Mouse (Mus musculus) ES-CJ7 (cell line): ENCODE measurements around the gene 1700020A23Rik.

Source experiments
- DNase-seq: peaks from one replicate; pipeline ENCODE4 v3.0.0; 2011; ENCODE audit warnings: low read depth, low spot score

1700020A23Rik gene

GRCm38 (mm10) chr2:130450434-130450796 is 45.4 kb downstream of the 1700020A23Rik start:
- no peak for DNase-seq

GRCm38 (mm10) chr2:130451086-130451726 is 46.1 kb downstream of the 1700020A23Rik start:
- no peak for DNase-seq

- DNase-seq = no peak
Measured at GRCm38 (mm10) chr2:130451727-130452090, 46.6 kb downstream of the 1700020A23Rik start.

- no peak for DNase-seq
Measured at GRCm38 (mm10) chr2:130452266-130452665, 47.2 kb downstream of the 1700020A23Rik start.

DNA sequence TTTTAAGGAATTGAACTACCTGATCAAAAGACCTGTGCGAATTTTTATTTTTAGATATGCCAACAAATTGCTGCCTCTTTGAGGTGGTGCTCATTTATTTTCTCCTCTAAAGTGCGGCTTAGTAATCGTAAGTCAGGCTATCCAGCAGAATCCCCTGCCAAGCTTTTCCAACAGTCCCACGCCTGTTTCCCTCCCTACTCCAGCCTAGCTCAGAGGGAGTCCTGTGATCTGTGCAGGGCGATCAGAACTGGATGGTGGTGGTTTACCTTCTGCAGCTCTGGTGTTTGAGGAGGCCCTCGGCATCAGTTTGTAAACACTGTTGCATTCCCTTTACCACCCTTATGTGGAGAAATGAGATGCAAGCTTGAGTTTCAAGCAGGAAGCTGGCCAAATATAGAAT is 48.4 kb downstream of the 1700020A23Rik start:
- DNase-seq = no peak

- DNase-seq = no peak
Measured at GRCm38 (mm10) chr2:130454748-130455370, 49.8 kb downstream of the 1700020A23Rik start.
